Mouse (Mus musculus) lung, postnatal 0 days (tissue): ENCODE measurements at regions not wholly inside any gene's neighbourhood (a gene's known extent, or its start where the extent isn't known, plus 50 kb on each side); places are given as distances from the start of the nearest gene placed in this dataset.

Source experiments
- CTCF ChIP-seq: IDR thresholded peaks from 2 replicates; pipeline ENCODE4 v1.5.1; 2016; ENCODE audit warnings: antibody characterized with exemption, mild to moderate bottlenecking
- EP300 ChIP-seq: IDR thresholded peaks from 2 replicates; pipeline ENCODE4 v1.6.1; 2016; ENCODE audit warnings: antibody characterized with exemption, mild to moderate bottlenecking, control low read depth

DNA sequence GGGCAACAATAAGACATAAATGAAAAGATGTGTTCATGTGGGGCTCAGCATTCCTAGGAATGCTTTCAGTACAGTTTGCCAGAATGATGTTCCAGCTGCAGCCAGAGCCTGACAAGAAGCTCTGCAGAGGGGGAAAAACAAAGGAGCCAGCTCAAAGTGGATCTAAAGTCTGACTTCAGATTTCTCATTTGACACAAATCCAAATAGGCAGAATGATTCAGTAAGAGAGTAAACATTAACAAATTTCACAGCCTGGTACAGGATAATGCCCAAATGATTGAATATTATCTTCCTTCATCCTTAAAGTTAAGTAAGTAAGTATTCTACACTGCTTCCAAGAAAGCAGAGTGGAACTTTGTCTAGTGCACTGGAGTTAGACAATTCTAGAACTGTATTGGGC lies 224.2 kb upstream of the Ar start:
- TF ChIP-seq CTCF (no peak), EP300 (no peak)
